Mouse (Mus musculus) stomach, embryonic 14.5 days (tissue): ENCODE measurements at regions not wholly inside any gene's neighbourhood (a gene's known extent, or its start where the extent isn't known, plus 50 kb on each side); places are given as distances from the start of the nearest gene placed in this dataset.

Source experiments
- ATAC-seq: fragments of 200-750 bp; cut with Nextera tagmentation; 2 replicates; pipeline ENCODE4 v1.8.0; 2017; ENCODE audit warnings: low read depth, moderate TSS enrichment; ENCODE audit not compliant: insufficient number of reproducible peaks, insufficient read depth, low FRiP score
- H3K27ac ChIP-seq: fragments of 300-500 bp; sonication (generic); 2 replicates; pipeline ENCODE4 v1.5.1; 2014; ENCODE audit warnings: mild to moderate bottlenecking, low read length, moderate library complexity, mixed read lengths
- H3K27me3 ChIP-seq: fragments of 300-500 bp; sonication (generic); 2 replicates; pipeline ENCODE4 v1.6.1; 2014; ENCODE audit warnings: low read length, control low read depth, mixed read lengths; ENCODE audit not compliant: control insufficient read depth, insufficient read depth
- H3K36me3 ChIP-seq: fragments of 300-500 bp; sonication (generic); 2 replicates; pipeline ENCODE4 v1.6.1; 2014; ENCODE audit warnings: mild to moderate bottlenecking, control low read depth, low read length, moderate library complexity, mixed read lengths; ENCODE audit not compliant: control insufficient read depth, insufficient read depth
- H3K4me1 ChIP-seq: fragments of 300-500 bp; sonication (generic); 2 replicates; pipeline ENCODE4 v1.6.1; 2014; ENCODE audit warnings: low read length, control low read depth, mixed read lengths; ENCODE audit not compliant: control insufficient read depth, insufficient read depth
- H3K4me2 ChIP-seq: fragments of 300-500 bp; sonication (generic); replicated peaks from 2 replicates; pipeline ENCODE4 v1.6.1; 2014; ENCODE audit warnings: low read depth, low read length, control low read depth
- H3K4me3 ChIP-seq: fragments of 300-500 bp; sonication (generic); 2 replicates; pipeline ENCODE4 v1.5.1; 2014; ENCODE audit warnings: low read depth, low read length, control low read depth
- H3K9ac ChIP-seq: fragments of 300-500 bp; sonication (generic); replicated peaks from 2 replicates; pipeline ENCODE4 v1.6.1; 2014; ENCODE audit warnings: low read depth, mild to moderate bottlenecking, control low read depth, low read length, moderate library complexity, mixed read lengths
- H3K9me3 ChIP-seq: fragments of 300-500 bp; sonication (generic); 2 replicates; pipeline ENCODE4 v1.6.1; 2016; ENCODE audit warnings: low read depth, low read length, control low read depth; ENCODE audit not compliant: control insufficient read depth
- WGBS: fragments of 180-500 bp; shearing (Covaris S2); extraction: QIAGEN DNeasy Blood & Tissue Kit; methylation state at CpG from one replicate; pipeline ENCODE4 v1.1.7; 2014; 5-methylcytosine and 5-hydroxymethylcytosine counted together

GRCm38 (mm10) chr2:167878255-167878865, 53.5 kb upstream of the Ptpn1 start:
- H3K4me2 ChIP-seq: no peak overlapping the region
- H3K27ac ChIP-seq: no peak overlapping the region
- ATAC-seq: no peak
- peaks cover 5% of the 10 kb centered on the region; the same call in 1 of the 2 replicates for H3K9me3 ChIP-seq
- no peak overlapping the region for H3K4me3 ChIP-seq
- no peaks in the 10 kb centered on the region for H3K36me3 ChIP-seq
- no peaks in the 10 kb centered on the region for H3K27me3 ChIP-seq
- H3K4me1 ChIP-seq: no peaks in the 10 kb centered on the region
- H3K9ac ChIP-seq: no peak overlapping the region
- 42% methylated on average over 11 of the region's 11 CpGs for WGBS

GRCm38 (mm10) chr2:167877254-167877870, 54.5 kb upstream of the Ptpn1 start:
- Histone ChIP-seq H3K4me3 (no peak overlapping the region), H3K36me3 (no peaks in the 10 kb centered on the region), H3K4me1 (no peaks in the 10 kb centered on the region), H3K27me3 (no peaks in the 10 kb centered on the region), H3K9me3 (peaks cover 2% of the 10 kb centered on the region; the same call in 1 of the 2 replicates), H3K4me2 (no peak overlapping the region), H3K9ac (no peak overlapping the region), H3K27ac (no peak overlapping the region)
- ATAC-seq: no peak
- WGBS: 54% methylated on average over 11 of the region's 11 CpGs

DNA sequence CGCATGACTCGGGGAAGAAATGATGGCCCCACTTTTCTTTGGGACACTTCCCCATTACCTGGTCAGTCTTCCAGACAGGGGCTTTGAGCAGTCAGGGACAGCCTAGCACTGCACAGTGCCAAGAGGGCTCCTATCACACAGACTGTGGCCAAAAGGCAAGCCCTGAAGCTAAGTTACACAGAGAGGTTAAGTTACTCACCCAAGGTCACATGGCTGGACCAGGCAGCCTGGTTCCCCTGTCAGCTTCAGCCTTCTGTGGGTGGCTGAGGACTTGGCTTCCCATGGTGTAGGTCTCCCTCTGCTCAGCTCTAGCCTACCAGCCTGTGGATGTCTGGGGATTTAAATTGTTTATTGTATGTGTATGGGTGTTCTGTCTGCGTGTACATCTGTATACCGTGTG, 59.4 kb upstream of the Ptpn1 start:
- Histone ChIP-seq H3K9me3 (no peaks in the 10 kb centered on the region), H3K9ac (no peak overlapping the region), H3K4me3 (no peak overlapping the region), H3K4me1 (no peaks in the 10 kb centered on the region), H3K36me3 (no peaks in the 10 kb centered on the region), H3K27ac (no peak overlapping the region), H3K27me3 (no peaks in the 10 kb centered on the region), H3K4me2 (no peak overlapping the region)
- WGBS: 79% methylated on average over 4 of the region's 4 CpGs
- no peak for ATAC-seq

GRCm38 (mm10) chr2:167870153-167870552, 61.7 kb upstream of the Ptpn1 start:
- Histone ChIP-seq H3K4me1 (peaks cover 13% of the 10 kb centered on the region), H3K27ac (no peak overlapping the region), H3K9ac (no peak overlapping the region), H3K4me3 (no peak overlapping the region), H3K4me2 (no peak overlapping the region), H3K9me3 (no peaks in the 10 kb centered on the region), H3K36me3 (no peaks in the 10 kb centered on the region), H3K27me3 (no peaks in the 10 kb centered on the region)
- 78% methylated on average over 6 of the region's 6 CpGs for WGBS
- ATAC-seq: no peak

DNA sequence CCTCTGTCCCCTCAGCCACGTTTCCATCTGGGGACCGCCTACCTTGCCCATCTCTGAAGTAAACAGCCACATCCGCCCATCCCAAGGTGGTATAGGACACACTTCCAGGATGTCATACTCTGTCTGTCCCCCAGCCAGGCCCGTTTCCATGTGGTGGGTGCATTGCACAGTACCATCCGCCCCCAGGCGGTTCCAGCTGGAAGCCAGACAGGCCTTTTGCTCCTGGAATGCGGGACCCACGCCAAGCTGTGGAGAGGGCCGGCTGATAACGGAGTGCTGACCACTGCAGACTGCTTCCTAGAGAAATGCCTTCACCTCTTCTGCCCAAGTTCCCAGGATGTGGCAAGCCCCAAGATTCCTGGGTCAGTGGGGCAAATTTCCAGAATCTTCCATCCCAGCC, 65.1 kb upstream of the Ptpn1 start:
- Histone ChIP-seq H3K9ac (no peak overlapping the region), H3K27ac (no peak overlapping the region), H3K4me3 (no peak overlapping the region), H3K4me2 (no peak overlapping the region), H3K36me3 (no peaks in the 10 kb centered on the region), H3K9me3 (no peaks in the 10 kb centered on the region), H3K4me1 (peaks cover 22% of the 10 kb centered on the region), H3K27me3 (no peaks in the 10 kb centered on the region)
- ATAC-seq: peak; percentile 54; the same call in 1 of the 2 replicates
- 26% methylated on average over 10 of the region's 10 CpGs for WGBS

DNA sequence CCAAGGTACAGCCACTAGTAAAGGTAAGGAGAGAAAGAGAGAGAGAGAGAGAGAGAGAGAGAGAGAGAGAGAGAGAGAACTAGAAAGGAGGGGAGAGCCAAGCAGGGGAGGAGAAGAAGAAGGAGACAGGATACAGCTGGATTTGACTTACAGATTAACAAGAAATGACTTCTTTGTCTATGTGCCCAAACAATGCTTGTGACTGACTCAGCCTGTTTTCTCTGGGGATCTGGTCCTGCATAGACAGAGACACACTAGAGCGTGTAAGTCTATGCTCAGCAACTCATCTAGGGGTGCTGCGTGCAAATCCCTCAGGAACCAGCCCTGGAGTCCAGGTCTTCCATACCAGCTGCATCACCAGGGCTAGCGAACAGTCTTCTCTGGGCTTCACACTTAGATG, 66.3 kb upstream of the Ptpn1 start:
- Histone ChIP-seq H3K27ac (no peak overlapping the region; the same call in 1 of the 2 replicates), H3K9me3 (no peaks in the 10 kb centered on the region), H3K27me3 (no peaks in the 10 kb centered on the region), H3K9ac (no peak overlapping the region), H3K4me1 (peaks cover 30% of the 10 kb centered on the region), H3K4me2 (no peak overlapping the region), H3K4me3 (no peak overlapping the region), H3K36me3 (no peaks in the 10 kb centered on the region)
- 82% methylated on average over 3 of the region's 3 CpGs for WGBS
- ATAC-seq: no peak

DNA sequence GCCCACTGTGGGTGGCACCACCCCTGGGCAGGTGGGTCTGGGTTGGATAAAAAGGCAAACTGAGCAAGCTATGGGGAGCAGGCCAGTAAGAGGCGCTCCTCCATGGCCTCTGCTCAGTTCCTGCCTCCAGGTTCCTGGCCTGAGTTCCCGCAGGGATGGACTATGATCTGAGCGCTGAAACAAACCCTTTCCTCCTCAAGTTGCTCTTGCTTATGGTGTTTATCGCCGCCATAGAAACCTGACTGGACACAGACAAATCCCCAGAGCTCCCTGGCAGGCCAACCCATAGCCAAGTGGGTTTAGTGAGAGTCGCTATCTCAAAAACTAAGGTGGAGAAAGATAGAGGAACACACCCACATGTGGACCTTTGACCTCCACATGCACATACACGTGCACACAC, 67.2 kb upstream of the Ptpn1 start:
- H3K27me3 ChIP-seq: no peaks in the 10 kb centered on the region
- no peak overlapping the region for H3K4me3 ChIP-seq
- H3K27ac ChIP-seq: peak overlapping the region; percentile 53; the same call in 1 of the 2 replicates
- H3K9me3 ChIP-seq: no peaks in the 10 kb centered on the region
- no peak for ATAC-seq
- WGBS: 72% methylated on average over 7 of the region's 7 CpGs
- peaks cover 38% of the 10 kb centered on the region for H3K4me1 ChIP-seq
- H3K9ac ChIP-seq: no peak overlapping the region
- H3K36me3 ChIP-seq: no peaks in the 10 kb centered on the region
- H3K4me2 ChIP-seq: no peak overlapping the region

GRCm38 (mm10) chr2:167864228-167864627, 67.6 kb upstream of the Ptpn1 start:
- WGBS: 40% methylated on average over 8 of the region's 8 CpGs
- Histone ChIP-seq H3K4me3 (no peak overlapping the region), H3K9me3 (no peaks in the 10 kb centered on the region), H3K27me3 (no peaks in the 10 kb centered on the region), H3K4me2 (no peak overlapping the region), H3K36me3 (no peaks in the 10 kb centered on the region), H3K27ac (peak overlapping the region; percentile 59; the same call in 1 of the 2 replicates), H3K4me1 (peaks cover 38% of the 10 kb centered on the region), H3K9ac (no peak overlapping the region)
- no peak for ATAC-seq

DNA sequence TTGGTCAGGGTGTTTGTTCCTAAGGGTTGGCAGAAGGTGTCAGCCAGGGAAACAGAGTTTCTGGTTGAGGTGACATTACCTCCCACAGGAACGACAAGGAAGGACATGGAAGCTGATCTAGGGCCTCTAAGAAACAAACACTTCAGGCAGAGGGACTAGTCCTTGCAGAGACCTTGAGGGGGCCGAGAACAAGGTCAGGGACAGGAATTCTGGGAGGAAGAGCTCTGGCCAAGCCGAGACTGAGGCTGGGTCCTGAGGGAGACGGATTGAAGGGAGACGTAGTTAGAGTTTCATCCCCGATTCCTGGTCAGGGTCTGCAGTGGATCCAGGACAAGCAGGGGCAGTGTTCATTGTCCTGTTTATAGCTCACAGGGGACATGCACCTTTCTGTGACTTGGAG, 68.2 kb upstream of the Ptpn1 start:
- Histone ChIP-seq H3K36me3 (no peaks in the 10 kb centered on the region), H3K9me3 (no peaks in the 10 kb centered on the region), H3K9ac (no peak overlapping the region), H3K4me1 (peaks cover 38% of the 10 kb centered on the region), H3K4me3 (no peak overlapping the region), H3K27ac (peak overlapping the region; percentile 59; the same call in 1 of the 2 replicates), H3K4me2 (no peak overlapping the region), H3K27me3 (no peaks in the 10 kb centered on the region)
- WGBS: 63% methylated on average over 6 of the region's 6 CpGs
- no peak for ATAC-seq
